Mouse (Mus musculus): Measurements from ENCODE around the gene Cox16.

DNA sequence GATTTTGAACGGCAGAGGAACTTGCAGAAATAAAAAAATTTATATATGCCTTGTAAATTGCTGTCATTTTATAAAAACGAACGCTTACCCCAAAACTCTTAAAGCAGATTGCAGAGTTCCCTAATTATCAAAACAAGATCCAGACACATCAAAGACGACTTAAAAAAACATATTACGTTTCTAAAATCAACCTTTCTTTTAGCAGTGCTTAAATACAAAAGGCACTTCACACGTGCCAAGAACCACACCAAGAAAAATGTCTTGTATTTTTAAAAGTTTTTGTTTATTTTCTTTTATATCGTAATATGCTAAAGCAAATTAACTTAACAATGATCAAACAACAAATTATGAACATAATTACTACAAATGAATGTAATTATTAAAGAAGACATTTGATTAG is 715 bp downstream of the Cox16 start:
- TF ChIP-seq CTCF (IDR thresholded peaks at IDR 0.05; ENCODE audit: extremely low read depth, insufficient read depth, low read length) (no peak), POLR2A (IDR thresholded peaks at IDR 0.05; ENCODE audit: extremely low read depth, insufficient read depth, low read length) (no peak)
